Mouse (Mus musculus) T-helper 2 cell (primary cell): Measurements from ENCODE around the gene Dbi.

Experiments
- in situ Hi-C: fragments of 300-600 bp; cut with MboI, MseI; formaldehyde crosslinking; loops from one replicate; pipeline ENCODE4 v1.15.1; 2025; ENCODE audit warnings: high pct_unique_total_duplicates

Gene Dbi

DNA sequence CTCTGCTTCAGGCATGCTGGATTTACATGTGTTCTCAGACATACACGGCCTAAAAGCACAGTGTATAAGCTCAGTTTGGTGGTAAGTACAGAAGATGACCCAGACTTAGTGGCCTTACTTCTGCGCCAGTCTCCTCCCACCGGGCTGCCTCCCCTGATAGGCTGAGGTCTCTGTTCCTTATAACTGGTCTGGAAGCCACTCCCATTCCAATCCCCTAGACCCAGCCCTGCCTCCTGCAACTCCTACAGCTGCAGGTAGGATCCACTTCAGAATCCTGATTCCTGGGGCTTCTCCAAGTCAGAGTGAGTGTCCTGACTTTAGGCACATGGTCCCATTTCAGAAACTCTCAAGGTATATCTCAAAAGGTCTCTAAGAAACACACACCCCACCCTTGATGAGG is 35.2 kb downstream of the Dbi start:
- in situ Hi-C loops: no loop called here

- in situ Hi-C loops: no loop called here
These were observed 36.9 kb downstream of the Dbi start for GRCm38 (mm10) chr1:120083921-120084517.

- in situ Hi-C loops: no loop called here
These were observed 37.8 kb downstream of the Dbi start for GRCm38 (mm10) chr1:120082957-120083585.

- in situ Hi-C loops: no loop called here
These were observed 40.2 kb downstream of the Dbi start for GRCm38 (mm10) chr1:120080632-120081031.

DNA sequence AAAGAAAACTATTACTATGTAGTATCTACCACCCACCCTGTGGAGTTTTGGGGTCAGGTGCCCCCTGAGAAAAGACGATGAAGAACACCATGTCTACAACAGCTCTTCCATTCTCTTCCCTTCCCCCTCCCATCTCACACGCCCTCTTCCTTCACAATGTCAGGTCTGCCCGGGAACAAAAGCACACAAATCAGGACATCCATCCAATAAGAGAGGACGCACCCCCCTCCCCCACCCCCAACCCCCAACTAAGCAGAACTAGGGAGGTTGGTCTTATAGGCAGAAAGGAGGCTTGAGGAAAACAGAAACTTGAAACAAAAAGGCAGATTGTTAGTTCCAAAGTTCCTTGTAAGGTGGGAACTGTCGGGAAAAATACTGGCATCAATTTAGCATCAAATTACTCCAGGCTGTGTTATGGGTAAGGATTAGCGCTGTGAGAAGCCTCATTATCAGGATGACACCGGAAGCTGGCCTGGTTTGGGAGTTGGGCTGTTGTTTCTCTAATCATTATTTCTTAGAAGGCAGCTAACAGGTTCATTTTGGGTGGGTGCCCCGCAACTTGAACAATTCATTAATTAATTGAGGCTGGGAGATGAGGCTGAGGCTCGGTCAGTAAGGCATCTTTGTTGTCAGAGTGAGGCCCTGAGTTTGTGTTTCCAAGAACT is 43.0 kb downstream of the Dbi start:
- in situ Hi-C loops: no loop called here

DNA sequence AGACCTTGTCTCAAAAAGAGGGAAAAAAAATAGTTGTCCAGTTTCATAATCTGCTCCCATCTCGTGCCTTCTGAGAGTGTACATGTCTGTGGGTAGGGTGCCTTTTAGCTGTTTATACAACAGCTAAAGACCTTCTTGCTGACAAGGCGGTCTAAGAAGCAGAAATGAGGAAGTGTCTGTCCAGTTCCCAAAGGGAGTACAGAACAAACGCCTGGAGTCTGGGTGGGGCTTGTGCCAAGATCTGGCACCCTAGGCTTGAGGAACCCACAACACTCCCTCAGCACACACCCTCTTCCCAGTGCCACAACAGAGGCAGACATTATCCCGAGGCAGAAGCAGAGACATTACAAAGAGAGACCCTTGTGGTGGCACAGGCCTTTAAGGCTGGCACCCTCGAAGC is 45.4 kb downstream of the Dbi start:
- in situ Hi-C loops: no loop called here

DNA sequence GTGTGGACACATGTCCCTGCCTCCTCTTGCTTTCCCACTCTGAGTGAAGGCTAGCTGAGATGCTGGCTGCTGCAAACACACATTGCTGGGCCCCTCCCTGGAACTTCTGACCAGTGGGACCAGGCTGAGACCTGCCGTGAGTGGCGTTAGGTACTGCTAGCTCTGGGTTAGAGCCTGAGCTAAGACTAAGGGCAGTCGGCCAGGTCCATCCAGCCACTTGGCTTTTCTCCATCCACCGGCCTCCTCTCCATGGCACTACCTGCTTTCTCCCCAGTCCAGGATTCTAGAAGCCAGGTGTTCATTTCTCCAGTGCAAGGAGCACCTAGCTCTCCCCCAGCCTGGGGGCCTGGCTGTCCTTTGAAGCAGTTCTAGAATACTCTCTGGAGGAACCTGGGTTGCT is 45.9 kb downstream of the Dbi start:
- in situ Hi-C loops: no loop called here

DNA sequence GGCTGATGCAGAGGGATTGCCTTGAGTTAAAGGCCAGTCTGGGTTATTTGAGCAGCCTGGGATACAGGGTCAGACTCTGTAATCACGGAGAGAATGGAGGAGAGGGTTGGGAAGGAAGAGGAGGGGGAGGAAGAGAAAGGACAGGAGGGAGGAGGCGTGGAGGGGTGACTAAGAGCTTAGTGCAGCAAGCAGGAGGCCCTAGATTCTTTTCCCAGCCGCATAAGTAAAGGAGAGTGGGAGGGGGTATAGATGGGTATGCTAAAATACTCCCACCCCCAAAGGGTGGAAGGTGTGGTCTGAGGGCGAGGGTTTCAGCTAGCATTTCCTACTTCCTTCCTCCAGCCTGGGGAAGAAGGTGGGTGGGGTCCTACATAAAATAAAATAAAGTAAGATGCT is 46.6 kb downstream of the Dbi start:
- in situ Hi-C loops: no loop called here

GRCm38 (mm10) chr1:120073519-120074306 is 47.2 kb downstream of the Dbi start, which contains the start of gene Tmem37:
Gene Tmem37 (minus strand): TSS chr1:120074074.
- in situ Hi-C loops: no loop called here

DNA sequence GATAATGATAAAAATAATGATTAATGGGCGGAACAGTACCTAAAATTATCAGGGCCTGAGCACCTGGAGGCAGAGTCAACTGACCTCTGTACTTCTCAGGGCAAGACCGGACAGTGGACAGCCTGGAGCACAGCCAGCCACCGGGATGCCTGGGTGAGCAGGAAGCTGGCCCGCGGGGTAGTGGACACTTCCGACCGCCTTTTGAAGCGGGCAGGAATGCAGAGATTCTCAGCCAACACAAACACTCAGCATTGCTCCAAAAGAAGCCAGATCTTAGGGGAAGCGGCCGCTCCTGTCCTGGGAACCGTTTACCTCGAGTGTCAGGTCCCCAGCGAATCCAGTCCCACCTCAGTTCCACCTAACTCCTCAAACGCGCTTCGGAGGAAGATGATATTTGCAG is 48.0 kb downstream of the Dbi start:
- in situ Hi-C loops: no loop called here

GRCm38 (mm10) chr1:120071133-120071532 is 49.7 kb downstream of the Dbi start:
- in situ Hi-C loops: no loop called here

GRCm38 (mm10) chr1:120070168-120070567 is 50.7 kb downstream of the Dbi start:
- in situ Hi-C loops: no loop called here

GRCm38 (mm10) chr1:120069120-120069519 is 51.8 kb downstream of the Dbi start:
- in situ Hi-C loops: no loop called here

GRCm38 (mm10) chr1:120066625-120067024 is 54.3 kb downstream of the Dbi start:
- in situ Hi-C loops: no loop called here

- in situ Hi-C loops: no loop called here
These were observed 54.7 kb downstream of the Dbi start for GRCm38 (mm10) chr1:120066159-120066558.

GRCm38 (mm10) chr1:120064036-120064682 is 56.7 kb downstream of the Dbi start:
- in situ Hi-C loops: no loop called here
